Mouse (Mus musculus) kidney, embryonic 15.5 days (tissue): ENCODE results near the gene Rack1. TPM values are rescaled to one million over a fixed set of nuclear protein-coding genes. Genes with fewer than 3 reads are reported as not detected.

Experiments
- ATAC-seq: fragments of 200-750 bp; cut with Nextera tagmentation; replicated peaks from 2 replicates; pipeline ENCODE4 v1.8.0; 2017; ENCODE audit warnings: moderate TSS enrichment; ENCODE audit not compliant: low FRiP score
- H3K27ac ChIP-seq: fragments of 300-500 bp; sonication (generic); 2 replicates; pipeline ENCODE4 v1.5.1; 2015; ENCODE audit warnings: mild to moderate bottlenecking, inconsistent platforms
- H3K27me3 ChIP-seq: fragments of 300-500 bp; sonication (generic); 2 replicates; pipeline ENCODE4 v1.6.1; 2015; ENCODE audit warnings: inconsistent platforms
- H3K36me3 ChIP-seq: fragments of 300-500 bp; sonication (generic); 2 replicates; pipeline ENCODE4 v1.6.1; 2015; ENCODE audit warnings: inconsistent platforms
- H3K4me1 ChIP-seq: fragments of 300-500 bp; sonication (generic); 2 replicates; pipeline ENCODE4 v1.6.1; 2015; ENCODE audit warnings: inconsistent platforms
- H3K4me2 ChIP-seq: fragments of 300-500 bp; sonication (generic); 2 replicates; pipeline ENCODE4 v1.6.1; 2015; ENCODE audit warnings: moderate library complexity, mild to moderate bottlenecking, inconsistent platforms
- H3K4me3 ChIP-seq: fragments of 300-500 bp; sonication (generic); replicated peaks from 2 replicates; pipeline ENCODE4 v1.5.1; 2015; ENCODE audit warnings: mild to moderate bottlenecking, inconsistent platforms
- H3K9ac ChIP-seq: fragments of 300-500 bp; sonication (generic); 2 replicates; pipeline ENCODE4 v1.6.1; 2015; ENCODE audit warnings: mild to moderate bottlenecking, inconsistent platforms
- H3K9me3 ChIP-seq: fragments of 300-500 bp; sonication (generic); replicated peaks from 2 replicates; pipeline ENCODE4 v1.6.1; 2016; ENCODE audit warnings: inconsistent platforms
- WGBS: fragments of 180-500 bp; shearing (Covaris S2); methylation state at CpG from one replicate; pipeline ENCODE4 v1.1.7; 2015; ENCODE audit warnings: mixed read lengths; 5-methylcytosine and 5-hydroxymethylcytosine counted together
- polyA plus RNA-seq: library from polyadenylated mRNA; unstranded; fragments of >200 nt; fragmentation: Nextera tagmentation; extraction: Ambion mirVana; gene quantifications from 2 replicates; pipeline ENCODE4 v1.2.1, GENCODE M21; 2015

Gene Rack1
- polyA plus RNA-seq, 1 experiment from 2014 or later, result 792 TPM

DNA sequence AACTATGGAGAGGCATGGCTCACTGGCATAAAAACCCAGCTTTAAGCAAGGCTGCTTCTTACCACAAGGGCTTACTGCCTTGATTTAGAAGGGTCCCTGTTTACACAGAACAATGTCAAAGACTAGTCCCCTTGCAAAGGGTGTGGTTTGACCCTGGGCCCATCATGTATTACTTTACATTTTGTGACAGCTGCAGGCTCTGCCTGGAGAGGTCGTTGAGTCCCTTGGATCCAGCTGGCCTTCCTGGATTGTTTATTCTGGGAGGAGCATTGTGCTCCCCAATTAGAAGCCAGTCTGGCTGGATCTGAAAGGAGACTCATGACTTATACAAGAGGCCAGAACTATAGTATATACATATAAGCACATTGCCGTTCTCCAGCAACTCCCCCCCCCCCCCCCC is 50.1 kb downstream of the Rack1 start:
- H3K9me3 ChIP-seq, result no peaks in the 10 kb centered on the region
- H3K4me3 ChIP-seq, result no peak overlapping the region
- H3K4me1 ChIP-seq, result peaks cover 28% of the 10 kb centered on the region
- H3K27ac ChIP-seq, result no peak overlapping the region
- H3K36me3 ChIP-seq, result no peaks in the 10 kb centered on the region
- no peak for ATAC-seq
- peaks cover 18% of the 10 kb centered on the region for H3K27me3 ChIP-seq
- WGBS, result 44% methylated on average over 2 of the region's 2 CpGs
- H3K4me2 ChIP-seq, result no peak overlapping the region
- H3K9ac ChIP-seq, result no peak overlapping the region

GRCm38 (mm10) chr11:48851270-48851995 is 51.3 kb downstream of the Rack1 start:
- no peaks in the 10 kb centered on the region for H3K36me3 ChIP-seq
- no peak overlapping the region for H3K9ac ChIP-seq
- H3K4me1 ChIP-seq, result peaks cover 28% of the 10 kb centered on the region
- no peak overlapping the region for H3K4me3 ChIP-seq
- H3K9me3 ChIP-seq, result no peaks in the 10 kb centered on the region
- WGBS, result 81% methylated on average over 4 of the region's 4 CpGs
- H3K27me3 ChIP-seq, result peaks cover 15% of the 10 kb centered on the region
- H3K27ac ChIP-seq, result no peak overlapping the region
- no peak overlapping the region for H3K4me2 ChIP-seq
- ATAC-seq, result no peak

GRCm38 (mm10) chr11:48852190-48852589 is 52.1 kb downstream of the Rack1 start:
- Histone ChIP-seq H3K4me2 (peak overlapping the region; percentile 82; the same call in 1 of the 2 replicates), H3K27me3 (peaks cover 15% of the 10 kb centered on the region), H3K4me3 (no peak overlapping the region), H3K27ac (no peak overlapping the region), H3K9me3 (no peaks in the 10 kb centered on the region), H3K36me3 (no peaks in the 10 kb centered on the region), H3K9ac (no peak overlapping the region), H3K4me1 (peaks cover 34% of the 10 kb centered on the region)
- ATAC-seq, result no peak
- 72% methylated on average over 4 of the region's 4 CpGs for WGBS

GRCm38 (mm10) chr11:48852624-48853473 is 52.7 kb downstream of the Rack1 start:
- Histone ChIP-seq H3K9ac (peak overlapping the region; percentile 57), H3K4me1 (peaks cover 38% of the 10 kb centered on the region), H3K27ac (no peak overlapping the region), H3K27me3 (peaks cover 15% of the 10 kb centered on the region), H3K9me3 (no peaks in the 10 kb centered on the region), H3K4me2 (peak overlapping the region; percentile 82), H3K4me3 (peak overlapping the region; percentile 58), H3K36me3 (no peaks in the 10 kb centered on the region)
- no peak for ATAC-seq
- WGBS, result 8% methylated on average over 23 of the region's 23 CpGs

DNA sequence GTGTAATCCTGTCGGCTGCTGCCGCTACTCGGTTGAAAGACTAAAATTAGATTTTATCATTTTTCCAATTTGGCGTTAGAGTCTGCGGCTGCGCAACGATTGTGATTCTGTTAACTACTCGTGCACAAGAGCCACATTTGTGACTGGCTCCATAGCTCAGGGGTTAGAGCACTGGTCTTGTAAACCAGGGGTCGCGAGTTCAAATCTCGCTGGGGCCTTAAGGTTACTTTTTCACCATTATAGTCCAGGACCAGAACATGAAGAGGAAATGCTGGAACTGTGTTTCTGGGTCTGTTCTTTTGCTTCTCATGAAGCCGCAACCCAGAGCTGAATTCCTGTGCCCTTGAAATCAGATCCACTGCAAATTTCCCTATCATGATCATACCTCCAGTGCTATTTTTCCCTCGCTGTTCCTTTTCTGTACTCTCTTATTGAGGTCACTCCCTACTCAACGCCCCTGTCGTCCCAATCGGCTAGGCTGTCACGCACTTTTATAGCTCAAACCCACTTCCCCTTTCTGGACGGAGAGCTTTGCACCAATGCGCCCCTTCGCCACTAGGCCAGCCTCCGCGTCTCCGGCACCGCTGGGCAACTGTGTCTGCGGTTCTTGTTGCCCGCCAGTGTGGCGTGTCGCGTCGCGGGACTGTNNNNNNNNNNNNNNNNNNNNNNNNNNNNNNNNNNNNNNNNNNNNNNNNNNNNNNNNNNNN is 53.5 kb downstream of the Rack1 start:
- Histone ChIP-seq H3K27ac (peak overlapping the region; percentile 66), H3K36me3 (no peaks in the 10 kb centered on the region), H3K4me2 (peak overlapping the region; percentile 82), H3K4me1 (peaks cover 46% of the 10 kb centered on the region), H3K4me3 (peak overlapping the region; percentile 58), H3K9ac (peak overlapping the region; percentile 57), H3K9me3 (no peaks in the 10 kb centered on the region), H3K27me3 (peaks cover 12% of the 10 kb centered on the region)
- under 1% methylated on average over 31 of the region's 31 CpGs for WGBS
- peak; percentile 49 for ATAC-seq

Other genes starting within 250 kb of the Rack1 start
- 6.6 and 7.0 TPM in 2 replicates for gene Trim41, start 17.0 kb downstream of the Rack1 start, polyA plus RNA-seq
- 3.7 and 4.0 TPM in 2 replicates for gene Trim7, start 25.8 kb downstream of the Rack1 start, polyA plus RNA-seq
- 1.6 and 2.9 TPM in 2 replicates for gene Gm12184, start 26.3 kb downstream of the Rack1 start, polyA plus RNA-seq
- 15.2 and 15.5 TPM in 2 replicates for gene Irgm1, start 71.4 kb downstream of the Rack1 start, polyA plus RNA-seq
- 0.14 and 0.24 TPM in 2 replicates for gene Gm5431, start 101.9 kb downstream of the Rack1 start, polyA plus RNA-seq
- gene Psme2b, start 145.9 kb downstream of the Rack1 start, polyA plus RNA-seq, result 2.4 and 2.9 TPM in 2 replicates
- not detected in 2 replicates for gene Olfr56, start 178.6 kb downstream of the Rack1 start, polyA plus RNA-seq
- gene 9930111J21Rik1, start 179.1 kb downstream of the Rack1 start, polyA plus RNA-seq, result 0.46 and 0.53 TPM in 2 replicates
- gene Gm12185, start 191.9 kb downstream of the Rack1 start, polyA plus RNA-seq, result not detected in 2 replicates
- 0.57 and 0.67 TPM in 2 replicates for gene Tgtp1, start 193.8 kb downstream of the Rack1 start, polyA plus RNA-seq